Mouse (Mus musculus) forebrain, embryonic 10.5 days (tissue): ENCODE measurements at regions not wholly inside any gene's neighbourhood (a gene's known extent, or its start where the extent isn't known, plus 50 kb on each side); places are given as distances from the start of the nearest gene placed in this dataset.

Experiments
- DNase-seq: peaks from one replicate; pipeline ENCODE4 v3.0.0-alpha.2; 2017; ENCODE audit warnings: low spot score; ENCODE audit errors: extremely low spot score
- H3K27ac ChIP-seq: fragments of 300-500 bp; sonication (generic); 2 replicates; pipeline ENCODE4 v1.5.1; 2016; ENCODE audit warnings: mild to moderate bottlenecking
- H3K27me3 ChIP-seq: fragments of 300-500 bp; sonication (generic); 2 replicates; pipeline ENCODE4 v1.6.1; 2016; ENCODE audit warnings: mild to moderate bottlenecking; ENCODE audit not compliant: poor library complexity, severe bottlenecking
- H3K36me3 ChIP-seq: fragments of 300-500 bp; sonication (generic); replicated peaks from 2 replicates; pipeline ENCODE4 v1.6.1; 2016; ENCODE audit warnings: mild to moderate bottlenecking, moderate library complexity
- H3K4me1 ChIP-seq: fragments of 300-500 bp; sonication (generic); 2 replicates; pipeline ENCODE4 v1.6.1; 2016
- H3K4me3 ChIP-seq: fragments of 300-500 bp; sonication (generic); 2 replicates; pipeline ENCODE4 v1.5.1; 2016; ENCODE audit warnings: mild to moderate bottlenecking, moderate library complexity
- H3K9me3 ChIP-seq: fragments of 300-500 bp; sonication (generic); 2 replicates; pipeline ENCODE4 v1.6.1; 2016; ENCODE audit warnings: mild to moderate bottlenecking, moderate library complexity
- WGBS: fragments of 180-500 bp; shearing (Covaris S2); methylation state at CpG from one replicate; pipeline ENCODE4 v1.1.7; 2016; 5-methylcytosine and 5-hydroxymethylcytosine counted together

DNA sequence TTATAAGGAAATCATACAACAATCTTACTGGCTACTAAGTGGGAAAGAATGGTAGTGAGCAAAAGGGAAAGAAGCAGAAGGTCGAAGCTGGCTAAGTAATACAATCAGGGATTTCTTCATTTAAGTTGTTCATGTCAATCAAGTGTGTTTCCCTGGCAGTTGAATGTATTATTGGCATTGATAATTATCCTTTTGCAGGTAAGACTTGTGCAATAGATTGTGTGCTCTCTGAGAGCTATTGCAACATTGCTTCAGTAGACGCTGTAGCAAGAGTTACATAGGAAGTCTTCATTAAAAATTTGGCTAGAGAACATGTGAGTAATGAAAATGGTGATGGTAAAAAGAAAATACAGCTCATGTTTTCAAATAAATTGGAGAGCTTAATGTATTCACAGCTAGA, 1273.3 kb upstream of the Sel1l start:
- H3K36me3 ChIP-seq = no peaks in the 10 kb centered on the region
- no peaks in the 10 kb centered on the region for H3K9me3 ChIP-seq
- H3K4me1 ChIP-seq = no peaks in the 10 kb centered on the region
- DNase-seq = no peak
- no peak overlapping the region for H3K27ac ChIP-seq
- H3K4me3 ChIP-seq = no peak overlapping the region
- no peaks in the 10 kb centered on the region for H3K27me3 ChIP-seq
- 91% methylated on average over 2 of the region's 2 CpGs for WGBS

DNA sequence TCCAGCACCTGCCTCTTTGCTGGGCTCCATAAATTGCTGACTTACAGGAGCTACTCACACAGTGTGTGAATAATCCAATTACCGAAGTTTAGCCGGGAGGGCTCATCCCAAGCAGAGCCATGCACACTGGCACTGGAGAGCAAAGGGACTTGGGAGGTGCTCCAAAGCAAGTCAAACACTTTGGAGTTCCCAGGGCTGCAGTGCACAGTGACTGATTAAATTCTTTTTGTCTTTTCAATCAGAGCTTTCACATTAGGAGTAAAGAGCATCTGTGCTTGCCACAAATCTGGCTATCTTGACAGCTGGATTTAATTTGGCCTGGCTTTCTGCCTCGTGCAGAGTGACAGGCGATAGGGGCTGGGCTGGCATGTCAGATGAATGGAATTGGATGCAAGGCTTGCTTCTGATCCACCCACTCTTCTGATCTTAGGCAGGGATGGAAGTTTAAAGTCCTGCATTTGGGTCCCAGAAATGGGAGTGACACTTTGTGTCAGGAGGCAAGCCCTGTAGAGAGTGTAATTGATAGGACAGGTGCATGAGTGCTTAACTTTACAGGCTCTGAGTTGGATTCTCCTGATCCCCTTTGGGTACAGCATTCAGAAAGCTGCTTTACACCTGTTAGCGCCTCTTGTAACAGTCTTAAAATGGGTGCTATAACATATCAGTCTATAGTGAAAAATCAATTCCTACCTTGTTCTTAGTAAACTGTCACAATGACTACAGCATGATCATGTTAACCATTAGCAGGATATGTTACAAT, 1239.3 kb upstream of the Sel1l start:
- Histone ChIP-seq H3K27me3 (no peaks in the 10 kb centered on the region), H3K36me3 (no peaks in the 10 kb centered on the region), H3K9me3 (no peaks in the 10 kb centered on the region), H3K27ac (no peak overlapping the region), H3K4me1 (peaks cover 8% of the 10 kb centered on the region; the same call in 1 of the 2 replicates), H3K4me3 (no peak overlapping the region)
- no peak for DNase-seq
- WGBS = 36% methylated on average over 5 of the region's 5 CpGs

DNA sequence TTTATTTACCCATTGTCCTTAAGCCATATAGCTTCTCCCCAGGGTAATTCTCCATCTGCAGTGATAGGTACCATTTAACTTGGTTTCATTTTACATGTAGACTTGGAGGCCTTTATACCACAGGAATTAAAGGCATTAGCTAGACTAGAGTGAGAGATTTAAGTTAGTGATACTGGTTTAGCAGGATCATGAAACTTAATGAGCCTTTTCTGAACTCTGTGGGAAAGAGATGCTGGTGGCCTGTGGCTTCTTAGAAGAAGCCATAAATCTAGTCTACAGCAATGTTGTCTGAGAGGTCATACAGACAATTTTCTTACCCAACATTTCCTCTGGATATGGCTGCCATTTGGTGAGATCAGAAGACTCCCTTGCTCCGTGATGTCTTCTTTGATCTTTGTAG, 1214.9 kb upstream of the Sel1l start:
- no peaks in the 10 kb centered on the region for H3K36me3 ChIP-seq
- H3K27me3 ChIP-seq = no peaks in the 10 kb centered on the region
- H3K9me3 ChIP-seq = no peaks in the 10 kb centered on the region
- no peak overlapping the region for H3K27ac ChIP-seq
- WGBS = 93% methylated on average over 1 of the region's 1 CpGs
- no peak overlapping the region for H3K4me3 ChIP-seq
- no peak for DNase-seq
- H3K4me1 ChIP-seq = no peaks in the 10 kb centered on the region

DNA sequence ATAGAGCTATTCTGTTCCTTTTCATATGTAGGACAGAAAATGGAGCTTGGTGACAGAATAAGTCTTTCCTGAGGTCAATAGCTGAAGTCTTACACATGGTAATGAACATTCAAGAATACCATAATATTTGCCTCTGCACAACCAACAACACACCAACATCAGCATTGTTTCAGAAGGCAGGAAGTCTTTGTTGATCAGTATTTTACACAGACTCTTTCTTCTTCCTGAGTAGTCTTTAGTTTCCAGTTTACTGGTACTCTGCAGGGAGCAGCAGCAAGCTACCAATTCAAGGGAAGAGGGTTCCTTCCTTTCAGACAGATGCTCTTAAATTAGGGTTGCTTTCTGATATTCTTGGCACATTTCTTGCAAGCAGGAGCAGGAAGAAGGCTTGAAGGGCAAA, 1170.7 kb upstream of the Sel1l start:
- Histone ChIP-seq H3K36me3 (no peaks in the 10 kb centered on the region), H3K4me1 (no peaks in the 10 kb centered on the region), H3K27ac (no peak overlapping the region), H3K27me3 (no peaks in the 10 kb centered on the region), H3K4me3 (no peak overlapping the region), H3K9me3 (no peaks in the 10 kb centered on the region)
- no peak for DNase-seq

DNA sequence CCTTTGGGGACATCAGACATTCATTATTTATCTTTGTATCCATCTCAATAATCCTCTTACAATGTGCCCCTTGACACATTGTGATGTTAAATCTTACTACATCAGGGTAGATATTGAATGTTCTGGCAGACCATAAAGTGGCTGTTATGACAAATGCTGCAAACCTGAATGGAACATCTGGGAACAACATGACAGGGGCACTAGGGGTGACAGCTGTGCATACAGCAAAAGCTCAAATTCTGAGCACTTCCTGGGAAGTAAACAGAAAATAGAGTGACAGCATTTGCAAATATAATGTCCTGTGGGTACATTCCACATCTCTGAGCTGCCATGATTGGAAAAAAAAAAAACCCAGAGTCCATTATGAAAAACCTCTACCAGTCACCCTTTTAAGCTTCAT, 1162.6 kb upstream of the Sel1l start:
- H3K27me3 ChIP-seq = no peaks in the 10 kb centered on the region
- H3K4me3 ChIP-seq = no peak overlapping the region
- no peaks in the 10 kb centered on the region for H3K9me3 ChIP-seq
- H3K27ac ChIP-seq = no peak overlapping the region
- no peak for DNase-seq
- H3K36me3 ChIP-seq = no peaks in the 10 kb centered on the region
- H3K4me1 ChIP-seq = no peaks in the 10 kb centered on the region

DNA sequence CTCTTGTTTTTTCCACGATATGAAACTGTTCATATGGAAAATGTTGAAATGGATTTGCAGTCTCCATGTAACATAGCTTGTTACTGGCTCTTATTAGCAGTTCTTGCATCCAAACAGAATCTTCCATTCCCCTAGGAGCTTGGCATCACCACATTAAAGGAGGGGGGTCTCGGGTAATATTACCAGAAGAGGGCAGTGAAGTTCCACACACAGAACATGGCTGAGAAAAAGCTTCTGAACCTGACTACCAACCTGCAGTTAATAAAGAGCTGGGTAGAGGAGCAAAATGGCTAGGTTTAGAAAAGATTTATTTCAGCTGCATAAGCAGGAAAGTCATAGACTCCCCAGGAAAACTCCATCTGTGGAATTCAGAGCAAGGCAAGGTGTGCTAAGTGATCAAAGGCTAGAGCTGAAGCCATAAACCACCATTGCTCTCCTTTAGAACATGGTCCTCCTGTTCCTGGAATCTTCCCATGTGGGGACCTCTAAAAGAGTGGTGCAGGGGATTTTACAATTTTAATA, 1157.9 kb upstream of the Sel1l start:
- no peaks in the 10 kb centered on the region for H3K27me3 ChIP-seq
- no peak for DNase-seq
- no peak overlapping the region for H3K27ac ChIP-seq
- H3K4me3 ChIP-seq = no peak overlapping the region
- H3K9me3 ChIP-seq = no peaks in the 10 kb centered on the region
- H3K36me3 ChIP-seq = no peaks in the 10 kb centered on the region
- 62% methylated on average over 2 of the region's 2 CpGs for WGBS
- H3K4me1 ChIP-seq = no peaks in the 10 kb centered on the region

DNA sequence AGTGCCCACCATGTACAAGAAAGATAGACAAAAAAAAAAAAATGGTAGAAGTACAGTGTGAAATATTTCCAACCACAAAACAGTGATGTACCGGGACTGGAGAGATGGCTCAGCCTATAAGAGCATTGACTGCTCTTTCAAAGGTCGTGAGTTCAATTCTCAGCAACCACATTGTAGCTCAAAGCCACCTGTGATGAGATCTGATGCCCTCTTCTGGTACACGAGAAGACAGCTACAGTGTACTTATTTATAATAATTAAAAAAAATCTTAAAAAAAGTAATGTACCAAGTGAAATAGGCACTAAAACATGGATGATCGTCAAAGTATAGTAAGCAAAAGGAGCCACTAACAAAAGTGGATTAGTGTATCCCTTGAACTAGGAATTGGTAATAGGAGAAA, 1154.2 kb upstream of the Sel1l start:
- no peak for DNase-seq
- H3K4me1 ChIP-seq = no peaks in the 10 kb centered on the region
- WGBS = 88% methylated on average over 4 of the region's 4 CpGs
- no peak overlapping the region for H3K4me3 ChIP-seq
- H3K9me3 ChIP-seq = no peaks in the 10 kb centered on the region
- H3K27me3 ChIP-seq = no peaks in the 10 kb centered on the region
- no peak overlapping the region for H3K27ac ChIP-seq
- no peaks in the 10 kb centered on the region for H3K36me3 ChIP-seq

DNA sequence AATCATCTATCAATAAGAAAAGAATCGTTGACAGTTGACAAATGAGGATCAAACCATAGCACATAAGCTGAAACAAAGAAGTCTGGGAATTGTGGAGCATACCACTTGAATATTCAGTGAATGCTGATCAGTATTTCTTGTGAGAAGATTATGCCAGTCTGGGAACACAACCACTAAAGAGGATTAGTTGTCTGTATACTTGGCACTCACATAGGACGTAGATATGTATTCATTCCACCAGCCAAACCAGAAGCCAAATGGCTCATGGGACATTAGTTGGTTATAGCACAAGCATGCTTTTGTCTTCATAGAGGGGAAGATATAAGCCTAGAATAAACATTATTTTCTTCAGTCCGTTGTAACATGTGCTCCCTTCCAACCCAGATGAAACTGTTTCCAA, 1126.7 kb upstream of the Sel1l start:
- H3K9me3 ChIP-seq = no peaks in the 10 kb centered on the region
- no peak overlapping the region for H3K4me3 ChIP-seq
- H3K4me1 ChIP-seq = no peaks in the 10 kb centered on the region
- no peak overlapping the region for H3K27ac ChIP-seq
- no peak for DNase-seq
- no peaks in the 10 kb centered on the region for H3K27me3 ChIP-seq
- WGBS = 88% methylated on average over 3 of the region's 3 CpGs
- no peaks in the 10 kb centered on the region for H3K36me3 ChIP-seq

DNA sequence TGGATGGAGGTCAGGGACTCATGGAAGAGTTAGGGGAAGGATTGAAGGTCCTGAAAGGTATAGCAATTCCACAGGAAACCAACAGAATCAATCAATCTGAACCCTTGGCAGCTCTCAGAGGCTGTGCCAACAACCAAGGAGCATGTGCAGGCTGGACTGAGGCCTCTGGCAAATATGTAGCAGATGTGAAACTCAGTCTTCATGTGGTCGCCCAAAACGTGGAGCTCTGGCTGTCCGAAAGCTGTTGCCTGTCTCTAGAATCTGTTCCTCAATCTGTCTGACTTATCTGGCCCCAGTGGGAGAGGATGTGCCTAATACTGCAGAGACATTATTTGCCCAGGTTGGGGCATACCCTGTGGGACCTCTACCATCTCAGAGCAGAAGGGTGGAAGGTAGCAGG, 1095.4 kb upstream of the Sel1l start:
- no peaks in the 10 kb centered on the region for H3K4me1 ChIP-seq
- no peak for DNase-seq
- no peaks in the 10 kb centered on the region for H3K9me3 ChIP-seq
- H3K27me3 ChIP-seq = no peaks in the 10 kb centered on the region
- H3K36me3 ChIP-seq = no peaks in the 10 kb centered on the region
- no peak overlapping the region for H3K4me3 ChIP-seq
- no peak overlapping the region for H3K27ac ChIP-seq
- WGBS = 92% methylated on average over 3 of the region's 3 CpGs

DNA sequence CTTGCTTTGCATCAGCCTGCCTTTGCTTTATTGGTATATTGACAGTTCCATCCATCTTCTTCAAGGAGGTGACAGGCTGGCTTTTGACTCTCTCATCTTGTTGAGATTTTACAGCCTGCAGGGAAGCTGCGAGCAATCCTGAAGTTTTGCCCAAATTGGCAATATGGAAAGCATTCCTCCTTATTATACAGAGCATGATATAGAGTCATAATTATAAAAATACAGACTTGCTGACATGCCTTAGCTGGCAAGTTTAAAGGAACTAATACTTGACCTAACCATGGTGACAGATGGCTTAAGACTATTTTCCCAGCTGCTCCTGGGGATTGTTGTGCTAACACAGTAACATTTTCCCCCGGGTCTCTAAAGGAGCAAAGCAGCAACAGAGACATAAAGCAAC, 1078.6 kb upstream of the Sel1l start:
- H3K36me3 ChIP-seq = no peaks in the 10 kb centered on the region
- no peaks in the 10 kb centered on the region for H3K4me1 ChIP-seq
- H3K27me3 ChIP-seq = no peaks in the 10 kb centered on the region
- WGBS = 72% methylated on average over 2 of the region's 2 CpGs
- no peak for DNase-seq
- no peaks in the 10 kb centered on the region for H3K9me3 ChIP-seq
- no peak overlapping the region for H3K27ac ChIP-seq
- H3K4me3 ChIP-seq = no peak overlapping the region

DNA sequence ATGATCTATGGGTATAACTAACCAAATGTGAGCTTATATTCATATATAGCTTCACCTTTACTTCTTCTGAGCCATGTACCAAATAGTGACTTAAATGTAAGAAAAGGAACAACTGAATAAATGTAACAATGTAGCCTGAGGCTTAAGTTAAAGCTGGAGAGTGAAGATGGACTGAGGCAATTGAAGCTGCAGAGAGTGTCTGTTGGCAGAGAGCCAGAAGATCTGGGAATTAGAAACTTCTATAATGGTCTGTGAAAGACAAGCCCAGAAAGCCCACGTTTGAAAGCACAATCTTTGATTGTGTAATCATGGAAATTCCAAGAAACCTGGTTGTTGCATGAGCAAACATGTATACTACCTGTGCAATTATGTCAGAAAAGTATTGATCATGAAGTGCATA, 1078.0 kb upstream of the Sel1l start:
- 63% methylated on average over 1 of the region's 1 CpGs for WGBS
- H3K36me3 ChIP-seq = no peaks in the 10 kb centered on the region
- DNase-seq = no peak
- H3K4me1 ChIP-seq = no peaks in the 10 kb centered on the region
- no peaks in the 10 kb centered on the region for H3K9me3 ChIP-seq
- H3K4me3 ChIP-seq = no peak overlapping the region
- H3K27ac ChIP-seq = no peak overlapping the region
- H3K27me3 ChIP-seq = no peaks in the 10 kb centered on the region

DNA sequence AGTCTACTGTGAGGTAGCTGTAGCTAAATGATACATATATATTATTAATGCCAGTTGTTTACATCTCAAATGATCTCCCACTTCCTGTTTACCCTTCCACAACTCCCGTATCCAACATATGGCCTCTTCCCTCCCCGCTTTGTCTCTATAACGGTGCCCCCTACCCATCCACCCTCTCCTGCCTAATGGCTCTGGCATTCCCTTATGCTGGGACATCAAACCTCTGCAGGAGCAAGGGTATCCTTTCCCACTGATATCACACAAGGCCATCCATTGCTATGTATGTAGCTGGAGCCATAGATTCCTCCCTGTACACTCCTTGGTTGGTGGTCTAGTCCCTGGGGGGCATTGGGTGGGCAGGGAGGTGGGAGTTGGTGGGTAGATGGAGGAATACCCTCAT, 1071.0 kb upstream of the Sel1l start:
- Histone ChIP-seq H3K27ac (no peak overlapping the region), H3K36me3 (no peaks in the 10 kb centered on the region), H3K27me3 (no peaks in the 10 kb centered on the region), H3K4me1 (no peaks in the 10 kb centered on the region), H3K9me3 (no peaks in the 10 kb centered on the region), H3K4me3 (no peak overlapping the region)
- 82% methylated on average over 3 of the region's 3 CpGs for WGBS
- DNase-seq = no peak

DNA sequence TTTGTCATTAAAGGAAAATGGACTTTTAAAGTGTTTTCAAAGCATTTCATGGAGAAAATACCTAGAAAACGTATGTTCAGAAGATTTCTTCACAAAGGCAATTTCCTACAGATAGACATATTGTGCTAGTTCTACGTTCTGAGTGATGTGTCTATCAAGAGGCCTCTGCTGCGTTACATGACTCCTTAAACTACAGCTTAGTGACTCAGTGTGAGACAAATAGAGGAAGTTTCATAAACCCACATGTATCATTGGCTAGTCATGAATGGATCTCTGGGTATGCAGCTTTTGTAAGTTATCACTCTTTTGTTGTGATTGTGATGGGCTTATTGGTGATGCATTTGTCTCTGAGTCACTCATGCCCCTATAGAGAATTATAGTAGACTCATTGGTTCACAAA, 1067.3 kb upstream of the Sel1l start:
- H3K27me3 ChIP-seq = no peaks in the 10 kb centered on the region
- DNase-seq = no peak
- whole genome bisulfite sequencing = 82% methylated on average over 3 of the region's 3 CpGs
- H3K27ac ChIP-seq = no peak overlapping the region
- H3K4me3 ChIP-seq = no peak overlapping the region
- H3K36me3 ChIP-seq = no peaks in the 10 kb centered on the region
- no peaks in the 10 kb centered on the region for H3K4me1 ChIP-seq
- H3K9me3 ChIP-seq = no peaks in the 10 kb centered on the region

DNA sequence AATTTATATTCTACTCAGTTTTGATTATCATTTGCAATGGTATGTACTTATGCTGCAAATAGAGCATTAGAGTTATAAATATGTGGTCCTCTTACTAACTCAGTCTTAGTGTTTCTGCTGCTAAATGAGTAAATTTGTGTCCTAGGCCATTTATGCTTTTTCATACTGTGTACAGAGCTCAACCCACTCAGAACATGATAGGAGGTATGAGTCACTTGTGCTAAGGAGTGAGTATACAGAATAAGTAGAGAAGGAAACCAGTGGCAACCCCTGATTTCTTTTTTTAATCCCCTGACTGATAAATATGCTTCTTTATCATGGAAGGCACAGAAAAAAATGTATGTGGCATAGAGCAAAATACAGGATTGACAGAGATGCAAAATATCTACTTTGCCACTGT, 1066.8 kb upstream of the Sel1l start:
- Histone ChIP-seq H3K4me3 (no peak overlapping the region), H3K27me3 (no peaks in the 10 kb centered on the region), H3K9me3 (no peaks in the 10 kb centered on the region), H3K36me3 (no peaks in the 10 kb centered on the region), H3K27ac (no peak overlapping the region), H3K4me1 (no peaks in the 10 kb centered on the region)
- DNase-seq = no peak
